Mouse (Mus musculus) NIH3T3 (cell line): ENCODE data around the gene Pde4a.
"Not testable (repeated sequence)": the region's sequence is repeated elsewhere in the genome, so short reads cannot be mapped to it uniquely, and the experiment has no call there.

Experiments used
- DNase-seq: peaks from one replicate; pipeline ENCODE4 v3.0.0-alpha.2; 2012; ENCODE audit warnings: low read depth

Gene Pde4a

GRCm38 (mm10) chr9:21245113-21245487, 79.6 kb downstream of the Pde4a start:
- no peak for DNase-seq

DNA sequence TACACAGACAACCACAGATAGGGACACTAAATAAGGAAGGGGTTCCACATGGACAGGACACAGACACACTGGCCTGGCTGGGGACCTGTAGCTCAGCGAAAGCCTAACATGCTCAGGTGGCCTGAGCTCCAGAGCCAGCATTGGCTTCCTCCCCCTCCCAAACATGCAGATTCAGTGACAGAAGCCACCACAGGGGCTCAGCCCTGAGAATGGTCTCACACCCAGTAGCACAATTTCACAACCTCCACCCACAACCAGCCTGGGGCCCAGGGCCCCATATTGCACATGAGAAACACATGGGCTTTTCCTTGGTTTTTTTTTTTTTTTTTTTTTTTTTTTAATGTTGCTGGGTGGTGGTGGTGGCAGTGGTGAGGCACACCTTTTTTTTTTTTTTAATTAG, 80.8 kb downstream of the Pde4a start:
- no peak for DNase-seq

- no peak for DNase-seq
These were observed 82.8 kb downstream of the Pde4a start, which contains the start of gene S1pr5 for GRCm38 (mm10) chr9:21248326-21248725. TSS of gene S1pr5 (minus strand) at chr9:21248443.

DNA sequence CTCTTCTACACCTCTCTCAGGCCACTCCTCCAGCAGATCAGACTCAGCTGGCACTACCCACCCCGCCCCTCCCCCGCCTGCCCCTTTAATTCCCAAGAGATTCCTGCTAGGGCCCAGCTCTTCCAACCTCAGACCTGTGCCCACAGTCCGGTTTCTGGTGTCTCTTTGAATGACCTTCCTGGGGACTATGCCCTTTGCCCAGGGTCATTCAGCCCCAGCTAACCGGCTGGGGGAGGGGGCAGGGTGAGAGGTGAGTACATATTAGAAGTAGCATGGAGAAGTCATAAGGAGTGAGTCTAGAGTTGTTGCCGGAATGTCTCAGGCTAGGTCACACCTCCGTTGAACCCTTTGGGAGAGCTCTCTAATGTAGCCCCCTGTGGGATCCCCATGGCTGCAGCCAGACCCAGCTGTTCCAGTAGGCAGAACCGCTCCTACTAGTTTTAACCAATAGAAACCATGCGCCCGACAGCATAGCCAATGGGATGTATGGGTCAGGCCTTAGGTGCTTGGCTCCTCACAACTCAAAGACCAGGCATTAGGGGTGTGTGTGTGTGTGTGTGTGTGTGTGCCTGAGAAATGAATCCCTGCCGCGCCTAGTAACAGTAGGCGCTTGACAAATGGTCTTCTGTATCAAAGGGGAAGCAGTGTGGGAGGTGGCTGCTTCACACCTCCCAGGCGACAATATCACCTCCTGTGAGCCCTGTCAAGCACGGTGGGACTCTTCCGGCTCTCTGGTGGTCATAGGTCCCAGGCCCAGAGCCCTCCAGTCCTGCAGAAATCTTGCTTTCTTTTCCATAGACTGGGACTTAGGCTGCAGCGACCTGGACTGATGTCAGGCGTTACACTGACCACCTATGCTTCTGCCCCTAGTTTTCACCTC, 84.4 kb downstream of the Pde4a start:
- DNase-seq = no peak

- DNase-seq = no peak
These were observed 85.0 kb downstream of the Pde4a start for GRCm38 (mm10) chr9:21250509-21250908.

GRCm38 (mm10) chr9:21251116-21251735, 85.7 kb downstream of the Pde4a start:
- DNase-seq = no peak

- DNase-seq = no peak
These were observed 89.2 kb downstream of the Pde4a start for GRCm38 (mm10) chr9:21254690-21255089.

GRCm38 (mm10) chr9:21256349-21256748, 90.8 kb downstream of the Pde4a start:
- not testable (repeated sequence) for DNase-seq

GRCm38 (mm10) chr9:21260491-21261040, 95.1 kb downstream of the Pde4a start:
- peak; percentile 63 for DNase-seq

DNA sequence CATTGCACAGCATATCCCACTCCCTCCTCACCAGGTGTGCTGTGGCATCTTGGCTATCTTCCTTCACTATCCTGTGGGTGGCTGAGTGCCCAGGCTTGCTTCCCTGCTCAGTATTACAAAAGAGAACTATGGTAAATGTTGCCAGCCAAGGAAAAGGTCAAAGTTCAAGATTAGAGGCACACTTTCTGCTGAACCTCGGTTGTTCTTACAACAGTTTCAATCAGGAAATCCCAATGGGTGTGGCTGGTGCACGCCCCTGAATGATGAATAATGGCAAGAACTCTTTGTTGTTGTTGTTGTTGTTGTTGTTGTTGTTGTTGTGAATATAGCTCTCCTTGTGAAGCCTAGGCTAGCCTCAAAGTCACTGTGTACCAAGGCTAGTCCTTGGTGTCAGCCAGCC, 96.3 kb downstream of the Pde4a start:
- DNase-seq = peak; percentile 18
